Mouse (Mus musculus) liver, embryonic 13.5 days (tissue): ENCODE results near the gene Myo5c. TPM values are rescaled to one million over a fixed set of nuclear protein-coding genes. Genes with fewer than 3 reads are reported as not detected.

ENCODE experiments used
- ATAC-seq: fragments of 200-750 bp; cut with Nextera tagmentation; 2 replicates; pipeline ENCODE4 v1.8.0; 2017; ENCODE audit warnings: low read depth, mild to moderate bottlenecking, moderate number of reproducible peaks, moderate library complexity
- DNase-seq: peaks from one replicate; pipeline ENCODE4 v3.0.0; 2022
- H3K27ac ChIP-seq: fragments of 300-500 bp; sonication (generic); 2 replicates; pipeline ENCODE4 v1.5.1; 2015; ENCODE audit warnings: moderate library complexity, mild to moderate bottlenecking, inconsistent platforms
- H3K27me3 ChIP-seq: fragments of 300-500 bp; sonication (generic); 2 replicates; pipeline ENCODE4 v1.6.1; 2015; ENCODE audit warnings: mild to moderate bottlenecking, inconsistent platforms
- H3K36me3 ChIP-seq: fragments of 300-500 bp; sonication (generic); 2 replicates; pipeline ENCODE4 v1.6.1; 2015; ENCODE audit warnings: mild to moderate bottlenecking, inconsistent platforms
- H3K4me1 ChIP-seq: fragments of 300-500 bp; sonication (generic); replicated peaks from 2 replicates; pipeline ENCODE4 v1.6.1; 2015; ENCODE audit warnings: inconsistent platforms
- H3K4me2 ChIP-seq: fragments of 300-500 bp; sonication (generic); 2 replicates; pipeline ENCODE4 v1.6.1; 2015; ENCODE audit warnings: inconsistent platforms, mild to moderate bottlenecking, moderate library complexity
- H3K4me3 ChIP-seq: fragments of 300-500 bp; sonication (generic); replicated peaks from 2 replicates; pipeline ENCODE4 v1.5.1; 2015; ENCODE audit warnings: mild to moderate bottlenecking, inconsistent platforms
- H3K9ac ChIP-seq: fragments of 300-500 bp; sonication (generic); 2 replicates; pipeline ENCODE4 v1.6.1; 2015; ENCODE audit warnings: mild to moderate bottlenecking, inconsistent platforms
- H3K9me3 ChIP-seq: fragments of 300-500 bp; sonication (generic); replicated peaks from 2 replicates; pipeline ENCODE4 v1.6.1; 2016; ENCODE audit warnings: inconsistent platforms
- WGBS: fragments of 180-500 bp; shearing (Covaris S2); methylation state at CpG from one replicate; pipeline ENCODE4 v1.1.7; 2015; ENCODE audit not compliant: insufficient replicate concordance; 5-methylcytosine and 5-hydroxymethylcytosine counted together
- polyA plus RNA-seq: library from polyadenylated mRNA; unstranded; fragments of >200 nt; fragmentation: Nextera tagmentation; extraction: Ambion mirVana; gene quantifications from 2 replicates; pipeline ENCODE4 v1.2.1, GENCODE M21; 2015

The Myo5c gene
- polyA plus RNA-seq, 1 experiment from 2014 or later = 0.07 TPM

GRCm38 (mm10) chr9:75338016-75338415 lies 106.2 kb downstream of the Myo5c start:
- no peaks in the 10 kb centered on the region for H3K4me1 ChIP-seq
- DNase-seq (no peak), ATAC-seq (no peak)
- no peak overlapping the region for H3K27ac ChIP-seq
- no peak overlapping the region for H3K4me2 ChIP-seq
- no peaks in the 10 kb centered on the region for H3K27me3 ChIP-seq
- H3K36me3 ChIP-seq = no peaks in the 10 kb centered on the region
- H3K9ac ChIP-seq = no peak overlapping the region
- H3K4me3 ChIP-seq = no peak overlapping the region
- no peaks in the 10 kb centered on the region for H3K9me3 ChIP-seq
- 78% methylated on average over 6 of the region's 6 CpGs for WGBS

GRCm38 (mm10) chr9:75342433-75342832 lies 110.6 kb downstream of the Myo5c start:
- DNase-seq (no peak), ATAC-seq (no peak)
- Histone ChIP-seq H3K4me3 (no peak overlapping the region), H3K27ac (no peak overlapping the region), H3K9me3 (no peaks in the 10 kb centered on the region), H3K9ac (no peak overlapping the region), H3K27me3 (no peaks in the 10 kb centered on the region), H3K4me2 (no peak overlapping the region), H3K4me1 (no peaks in the 10 kb centered on the region), H3K36me3 (no peaks in the 10 kb centered on the region)
- 53% methylated on average over 4 of the region's 4 CpGs for WGBS

- H3K27me3 ChIP-seq = no peaks in the 10 kb centered on the region
- DNase-seq (no peak), ATAC-seq (no peak)
- WGBS = 83% methylated on average over 5 of the region's 5 CpGs
- H3K36me3 ChIP-seq = no peaks in the 10 kb centered on the region
- no peaks in the 10 kb centered on the region for H3K9me3 ChIP-seq
- no peak within 1 kb of the TSS for H3K4me2 ChIP-seq
- no peak within 1 kb of the TSS for H3K9ac ChIP-seq
- H3K27ac ChIP-seq = no peak within 1 kb of the TSS
- no peak within 1 kb of the TSS for H3K4me3 ChIP-seq
- no peaks in the 10 kb centered on the region for H3K4me1 ChIP-seq
These were observed 115.6 kb downstream of the Myo5c start, which contains the start of gene Bcl2l10 for GRCm38 (mm10) chr9:75347458-75347857. TSS of gene Bcl2l10 (plus strand) at chr9:75347758.

GRCm38 (mm10) chr9:75348066-75348465 lies 116.2 kb downstream of the Myo5c start:
- 79% methylated on average over 17 of the region's 17 CpGs for WGBS
- Histone ChIP-seq H3K9ac (no peak overlapping the region), H3K9me3 (no peaks in the 10 kb centered on the region), H3K4me2 (no peak overlapping the region), H3K27me3 (no peaks in the 10 kb centered on the region), H3K27ac (no peak overlapping the region), H3K36me3 (no peaks in the 10 kb centered on the region), H3K4me1 (no peaks in the 10 kb centered on the region), H3K4me3 (no peak overlapping the region)
- no peak for DNase-seq
- no peak for ATAC-seq

GRCm38 (mm10) chr9:75348641-75349040 lies 116.8 kb downstream of the Myo5c start:
- WGBS = 81% methylated on average over 3 of the region's 3 CpGs
- ATAC-seq = no peak

GRCm38 (mm10) chr9:75353094-75353493 lies 121.3 kb downstream of the Myo5c start:
- no peak overlapping the region for H3K27ac ChIP-seq
- no peaks in the 10 kb centered on the region for H3K9me3 ChIP-seq
- H3K9ac ChIP-seq = no peak overlapping the region
- H3K27me3 ChIP-seq = no peaks in the 10 kb centered on the region
- H3K4me1 ChIP-seq = peaks cover 8% of the 10 kb centered on the region
- ATAC-seq = no peak
- no peak overlapping the region for H3K4me3 ChIP-seq
- 65% methylated on average over 8 of the region's 8 CpGs for WGBS
- DNase-seq = no peak
- no peaks in the 10 kb centered on the region for H3K36me3 ChIP-seq
- H3K4me2 ChIP-seq = no peak overlapping the region

More at GRCm38 (mm10) chr9:75348641-75349040, 116.8 kb downstream of the Myo5c start:
- no peak overlapping the region for H3K4me2 ChIP-seq
- no peaks in the 10 kb centered on the region for H3K4me1 ChIP-seq
- no peak for DNase-seq
- no peak overlapping the region for H3K9ac ChIP-seq
- H3K9me3 ChIP-seq = no peaks in the 10 kb centered on the region
- H3K36me3 ChIP-seq = no peaks in the 10 kb centered on the region
- no peaks in the 10 kb centered on the region for H3K27me3 ChIP-seq
- no peak overlapping the region for H3K4me3 ChIP-seq
- H3K27ac ChIP-seq = no peak overlapping the region

Other genes with a start within 250 kb of the Myo5c start
- gene Arpp19, start 194.4 kb upstream of the Myo5c start, polyA plus RNA-seq = 196 and 229 TPM in 2 replicates
- gene Myo5a, start 161.0 kb upstream of the Myo5c start, polyA plus RNA-seq = 1.4 and 2.1 TPM in 2 replicates
- gene Gnb5, start 74.3 kb downstream of the Myo5c start, polyA plus RNA-seq = 1.8 and 2.2 TPM in 2 replicates
- gene Bcl2l10, start 115.7 kb downstream of the Myo5c start, polyA plus RNA-seq = not detected in 2 replicates
- gene Mapk6, start 178.0 kb downstream of the Myo5c start, polyA plus RNA-seq = 23.4 and 27.4 TPM in 2 replicates
- 18.9 and 23.1 TPM in 2 replicates for gene Leo1, start 209.5 kb downstream of the Myo5c start, polyA plus RNA-seq